Mouse (Mus musculus) stomach, postnatal 0 days (tissue): ENCODE results near the gene Crnkl1. TPM values are rescaled to one million over a fixed set of nuclear protein-coding genes. Genes with fewer than 3 reads are reported as not detected.
A peak's percentile ranks its signal among the peaks of the same experiment; 100 is the strongest.

Source experiments
- ATAC-seq: fragments of 200-750 bp; cut with Nextera tagmentation; 2 replicates; pipeline ENCODE4 v1.8.0; 2017; ENCODE audit not compliant: low FRiP score, low TSS enrichment
- DNase-seq: peaks from one replicate; pipeline ENCODE4 v3.0.0-alpha.2; 2016; ENCODE audit warnings: low spot score
- H3K27ac ChIP-seq: fragments of 300-500 bp; sonication (generic); replicated peaks from 2 replicates; pipeline ENCODE4 v1.5.1; 2014; ENCODE audit warnings: mild to moderate bottlenecking, control low read depth
- H3K27me3 ChIP-seq: fragments of 300-500 bp; sonication (generic); 2 replicates; pipeline ENCODE4 v1.6.1; 2014; ENCODE audit warnings: low read length; ENCODE audit not compliant: control insufficient read depth, insufficient read depth
- H3K36me3 ChIP-seq: fragments of 300-500 bp; sonication (generic); 2 replicates; pipeline ENCODE4 v1.6.1; 2014; ENCODE audit warnings: low read length, mixed read lengths; ENCODE audit not compliant: control insufficient read depth, insufficient read depth
- H3K4me1 ChIP-seq: fragments of 300-500 bp; sonication (generic); replicated peaks from 2 replicates; pipeline ENCODE4 v1.6.1; 2014; ENCODE audit warnings: antibody characterized with exemption; ENCODE audit not compliant: control insufficient read depth, insufficient read depth
- H3K4me2 ChIP-seq: fragments of 300-500 bp; sonication (generic); replicated peaks from 2 replicates; pipeline ENCODE4 v1.6.1; 2014; ENCODE audit warnings: low read depth, mild to moderate bottlenecking, control low read depth, moderate library complexity
- H3K4me3 ChIP-seq: fragments of 300-500 bp; sonication (generic); 2 replicates; pipeline ENCODE4 v1.5.1; 2014; ENCODE audit warnings: low read depth, low read length, control low read depth
- H3K9ac ChIP-seq: fragments of 300-500 bp; sonication (generic); 2 replicates; pipeline ENCODE4 v1.6.1; 2014; ENCODE audit warnings: mild to moderate bottlenecking, low read length, control low read depth, mixed read lengths
- H3K9me3 ChIP-seq: fragments of 300-500 bp; sonication (generic); 2 replicates; pipeline ENCODE4 v1.6.1; 2016; ENCODE audit warnings: low read length; ENCODE audit not compliant: control insufficient read depth
- CTCF ChIP-seq: IDR thresholded peaks from 2 replicates; pipeline ENCODE4 v1.5.1; 2016; ENCODE audit warnings: antibody characterized with exemption, low read depth, mild to moderate bottlenecking, moderate library complexity
- EP300 ChIP-seq: optimal IDR thresholded peaks from 2 replicates; pipeline ENCODE3; 2016; ENCODE audit warnings: antibody characterized with exemption
- WGBS: fragments of 180-500 bp; shearing (Covaris S2); extraction: QIAGEN DNeasy Blood & Tissue Kit; methylation state at CpG from one replicate; pipeline ENCODE4 v1.1.7; 2014; 5-methylcytosine and 5-hydroxymethylcytosine counted together
- polyA plus RNA-seq: library from polyadenylated mRNA; unstranded; fragments of >200 nt; fragmentation: Nextera tagmentation; extraction: Ambion mirVana; gene quantifications from 2 replicates; pipeline ENCODE4 v1.2.1, GENCODE M21; 2015

Gene Crnkl1
- polyA plus RNA-seq, 1 experiment from 2014 or later = 15.2 TPM

GRCm38 (mm10) chr2:145884913-145885785 is 49.7 kb downstream of the Crnkl1 start:
- H3K27me3 ChIP-seq = no peaks in the 10 kb centered on the region
- no peak for TF ChIP-seq CTCF
- TF ChIP-seq EP300 = no peak
- H3K4me3 ChIP-seq = no peak overlapping the region
- peak; percentile 25; the same call in 1 of the 2 replicates for ATAC-seq
- H3K9me3 ChIP-seq = no peaks in the 10 kb centered on the region
- H3K4me2 ChIP-seq = no peak overlapping the region
- whole genome bisulfite sequencing = 42% methylated on average over 14 of the region's 14 CpGs
- DNase-seq = no peak
- peaks cover 2% of the 10 kb centered on the region; the same call in 1 of the 2 replicates for H3K4me1 ChIP-seq
- no peak overlapping the region; the same call in 1 of the 2 replicates for H3K9ac ChIP-seq
- peaks cover 15% of the 10 kb centered on the region for H3K36me3 ChIP-seq
- H3K27ac ChIP-seq = peak overlapping the region; percentile 82

GRCm38 (mm10) chr2:145884036-145884912 is 50.5 kb downstream of the Crnkl1 start:
- Histone ChIP-seq H3K9me3 (no peaks in the 10 kb centered on the region), H3K9ac (no peak overlapping the region; the same call in 1 of the 2 replicates), H3K27me3 (no peaks in the 10 kb centered on the region), H3K4me2 (no peak overlapping the region), H3K27ac (peak overlapping the region; percentile 82), H3K36me3 (peaks cover 20% of the 10 kb centered on the region), H3K4me1 (peaks cover 2% of the 10 kb centered on the region; the same call in 1 of the 2 replicates), H3K4me3 (no peak overlapping the region)
- peak; percentile 21 for ATAC-seq
- 25% methylated on average over 17 of the region's 17 CpGs for WGBS
- DNase-seq = no peak
- TF ChIP-seq EP300 = no peak
- TF ChIP-seq CTCF = no peak

GRCm38 (mm10) chr2:145882398-145882797 is 52.4 kb downstream of the Crnkl1 start:
- peaks cover 27% of the 10 kb centered on the region for H3K36me3 ChIP-seq
- TF ChIP-seq EP300 = no peak
- peak; percentile 82 for TF ChIP-seq CTCF
- H3K27ac ChIP-seq = no peak overlapping the region
- H3K4me2 ChIP-seq = no peak overlapping the region
- no peak for DNase-seq
- WGBS = 12% methylated on average over 2 of the region's 2 CpGs
- no peak overlapping the region for H3K4me3 ChIP-seq
- H3K27me3 ChIP-seq = no peaks in the 10 kb centered on the region
- H3K4me1 ChIP-seq = no peaks in the 10 kb centered on the region; the same call in 1 of the 2 replicates
- no peak for ATAC-seq
- H3K9me3 ChIP-seq = no peaks in the 10 kb centered on the region
- no peak overlapping the region for H3K9ac ChIP-seq

GRCm38 (mm10) chr2:145881932-145882331 is 52.9 kb downstream of the Crnkl1 start:
- Histone ChIP-seq H3K9ac (no peak overlapping the region), H3K4me2 (no peak overlapping the region), H3K27ac (no peak overlapping the region), H3K4me1 (no peaks in the 10 kb centered on the region; the same call in 1 of the 2 replicates), H3K9me3 (no peaks in the 10 kb centered on the region), H3K27me3 (no peaks in the 10 kb centered on the region), H3K4me3 (no peak overlapping the region), H3K36me3 (peaks cover 29% of the 10 kb centered on the region)
- ATAC-seq = no peak
- DNase-seq = no peak
- TF ChIP-seq EP300 (no peak), CTCF (no peak)
- 88% methylated on average over 5 of the region's 5 CpGs for WGBS

- H3K4me3 ChIP-seq = no peak overlapping the region
- H3K9ac ChIP-seq = no peak overlapping the region
- no peak overlapping the region for H3K27ac ChIP-seq
- WGBS = 71% methylated on average over 11 of the region's 11 CpGs
- ATAC-seq (no peak), DNase-seq (no peak)
- H3K4me1 ChIP-seq = no peaks in the 10 kb centered on the region; the same call in 1 of the 2 replicates
- no peak overlapping the region for H3K4me2 ChIP-seq
- TF ChIP-seq EP300 = no peak
- TF ChIP-seq CTCF = no peak
- no peaks in the 10 kb centered on the region for H3K9me3 ChIP-seq
- H3K27me3 ChIP-seq = no peaks in the 10 kb centered on the region
- peaks cover 31% of the 10 kb centered on the region for H3K36me3 ChIP-seq
These were observed 53.7 kb downstream of the Crnkl1 start for GRCm38 (mm10) chr2:145880887-145881747.
